In the genomic region with DNA sequence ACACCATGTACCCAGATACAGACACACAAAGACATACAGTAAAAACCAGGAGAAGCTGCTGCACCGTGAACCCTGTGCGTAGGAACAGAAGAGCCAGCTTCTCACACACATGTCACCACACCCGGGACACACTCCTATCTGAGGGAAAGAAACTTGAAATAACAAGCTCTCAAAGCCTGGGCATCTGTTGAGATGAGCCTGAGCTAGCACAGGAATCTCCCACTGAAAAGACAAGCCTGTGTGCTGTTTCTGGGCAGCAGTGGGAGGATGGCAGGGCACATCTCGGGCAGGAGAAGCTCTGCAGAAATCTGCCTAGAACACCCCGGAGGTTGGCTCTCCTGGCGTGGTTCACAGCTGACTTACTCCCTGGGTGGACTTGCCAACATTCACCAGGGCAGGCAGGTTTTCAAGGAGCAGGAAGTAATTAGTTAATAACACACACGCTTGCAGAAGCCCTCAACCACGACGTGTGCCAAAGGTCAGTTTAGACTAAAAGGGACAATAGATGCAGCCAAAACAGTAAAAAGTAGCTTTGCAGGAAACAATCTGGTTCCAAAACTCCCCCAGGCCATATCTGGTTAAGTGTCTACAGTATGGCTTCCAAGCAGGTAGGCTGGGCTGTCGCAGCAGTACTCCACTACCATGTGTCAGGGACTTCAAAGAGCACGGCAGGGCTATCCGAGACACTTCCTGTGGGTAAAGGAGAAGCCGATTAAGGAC, we compare ENCODE assay signal across 16 mouse cellular contexts.
DNase-seq lines count a peak whose midpoint lies in the region; ATAC-seq and TF ChIP-seq lines count a peak whose summit lies in the region.
"Had no signal": no experiment of that assay in that cellular context is flagged by ENCODE, and none has a peak within 500 bp of the region (broad histone marks: within the 10 kb centered on the region; RNA-seq: fewer than 3 reads in every experiment).

No protein-coding gene starts in this region.

- peak; percentile 71 for DNase-seq in heart, adult 11 months
- no peak for DNase-seq in heart, postnatal 10 days
- DNase-seq in MN1 (ENCODE audit: low spot score) = peak; percentile 13
- peak; percentile 41 for DNase-seq in kidney, postnatal 0 days (ENCODE audit: low spot score)
- no peak for DNase-seq in urinary bladder, postnatal 25 days (ENCODE audit: low spot score)
- no peak for DNase-seq in adrenal gland, postnatal 4 days (ENCODE audit: low spot score in 2 of 2)
- no peak for DNase-seq in adrenal gland, adult 2 months
- DNase-seq: B cell, adult 2 months; cerebellum, postnatal 36 days; forebrain, postnatal 0 days; heart, adult 18-20 months had no signal

- no peak overlapping the region for H3K4me3 ChIP-seq in intestine, embryonic 15.5 days (replicated peaks)
- no peak overlapping the region for H3K4me3 ChIP-seq in kidney, postnatal 0 days (replicated peaks; ENCODE audit: low read depth, low read length)
- H3K4me3 ChIP-seq: neural tube, embryonic 15.5 days had no signal

- TF ChIP-seq CTCF in kidney, postnatal 0 days (IDR thresholded peaks at IDR 0.05; ENCODE audit: low read depth) = no peak

- no peak overlapping the region for H3K9ac ChIP-seq in intestine, embryonic 15.5 days
- no peak overlapping the region for H3K9ac ChIP-seq in kidney, postnatal 0 days (ENCODE audit: low read depth, low read length)
- H3K9ac ChIP-seq: forebrain, postnatal 0 days; neural tube, embryonic 15.5 days had no signal

- peak; percentile 85 for ATAC-seq in intestine, embryonic 15.5 days
- peak; percentile 53; the same call in 1 of the 2 replicates for ATAC-seq in kidney, postnatal 0 days (replicated peaks; ENCODE audit: low FRiP score, low read depth)
- ATAC-seq: hindbrain, postnatal 0 days; midbrain, embryonic 16.5 days had no signal

- H3K4me1 ChIP-seq in intestine, embryonic 15.5 days (replicated peaks) = peaks cover 9% of the 10 kb centered on the region; the same call in 1 of the 2 replicates
- H3K4me1 ChIP-seq in kidney, postnatal 0 days (replicated peaks; ENCODE audit: insufficient read depth, low read length) = peaks cover 12% of the 10 kb centered on the region; the same call in 1 of the 2 replicates

- 55% methylated on average over 13 of the region's 13 CpGs for WGBS in intestine, embryonic 15.5 days
- 37% methylated on average over 13 of the region's 13 CpGs for WGBS in kidney, postnatal 0 days

- H3K9me3 ChIP-seq in intestine, embryonic 15.5 days = no peaks in the 10 kb centered on the region
- no peaks in the 10 kb centered on the region for H3K9me3 ChIP-seq in kidney, postnatal 0 days (replicated peaks; ENCODE audit: low read length)
- H3K9me3 ChIP-seq: neural tube, embryonic 15.5 days had no signal

- H3K4me2 ChIP-seq in intestine, embryonic 15.5 days (replicated peaks) = no peak overlapping the region
- no peak overlapping the region for H3K4me2 ChIP-seq in kidney, postnatal 0 days (ENCODE audit: low read length)
- H3K4me2 ChIP-seq: liver, embryonic 11.5 days; neural tube, embryonic 15.5 days had no signal

- H3K36me3 ChIP-seq in intestine, embryonic 15.5 days = no peaks in the 10 kb centered on the region
- no peaks in the 10 kb centered on the region; the same call in 1 of the 2 replicates for H3K36me3 ChIP-seq in kidney, postnatal 0 days (ENCODE audit: insufficient read depth, low read length)
- H3K36me3 ChIP-seq: neural tube, embryonic 15.5 days had no signal

- no peak overlapping the region for H3K27ac ChIP-seq in intestine, embryonic 15.5 days
- H3K27ac ChIP-seq in kidney, postnatal 0 days = no peak overlapping the region
- H3K27ac ChIP-seq: hindbrain, postnatal 0 days; neural tube, embryonic 15.5 days had no signal

- H3K27me3 ChIP-seq in intestine, embryonic 15.5 days (replicated peaks) = no peaks in the 10 kb centered on the region
- no peaks in the 10 kb centered on the region for H3K27me3 ChIP-seq in kidney, postnatal 0 days (ENCODE audit: insufficient read depth, low read length)
- H3K27me3 ChIP-seq: neural tube, embryonic 15.5 days had no signal

- intact Hi-C loops in heart, postnatal 10 days (cut with DNase I) = no loop called here

Comparison
In these comparisons a context has a peak if more than half of its experiments do, and no peak if none do; other contexts are left out.
1. DNase-seq: peak in heart, adult 11 months (single experiment), MN1 (single experiment) and kidney, postnatal 0 days (single experiment); none in heart, postnatal 10 days (0 of 2), urinary bladder, postnatal 25 days (single experiment), adrenal gland, postnatal 4 days (0 of 2) and adrenal gland, adult 2 months (single experiment).